In the genomic region with DNA sequence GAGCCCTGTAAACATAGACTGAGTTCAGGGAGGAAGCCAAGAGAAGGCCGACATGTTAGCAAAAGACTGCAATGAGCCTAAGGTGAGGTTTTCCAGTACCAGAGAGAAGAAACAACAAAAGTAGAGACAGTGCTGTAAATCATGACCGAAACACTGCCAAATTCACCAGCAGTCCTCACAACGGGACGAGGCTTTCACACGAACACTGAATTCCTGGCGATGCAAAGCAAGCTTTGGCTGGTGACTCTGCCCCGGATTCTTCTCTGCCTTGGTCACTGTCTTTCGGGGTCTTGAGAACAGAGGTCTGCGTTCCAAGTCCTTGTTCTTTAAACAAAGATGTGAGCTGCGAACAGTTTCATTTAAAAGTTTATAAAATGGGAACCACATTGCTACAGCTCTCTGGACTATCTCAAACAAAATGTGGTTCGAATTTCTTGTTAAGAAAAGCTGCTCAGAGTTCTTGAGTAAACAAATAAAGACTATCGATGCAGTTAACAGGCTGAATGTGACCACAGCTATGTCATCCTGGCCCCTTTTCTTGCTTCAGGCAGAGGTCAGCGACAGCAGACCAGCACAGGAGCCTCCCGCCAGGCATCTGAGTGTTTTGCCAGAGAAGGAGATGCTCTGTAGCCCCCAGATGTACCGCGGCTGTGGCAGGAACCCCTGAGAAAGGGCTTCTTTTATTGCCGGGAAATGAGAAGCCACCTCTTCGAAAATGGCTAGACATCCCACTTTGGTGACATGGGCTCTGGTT, we compare ENCODE assay signal across 13 mouse cellular contexts. TPM values are rescaled to one million over a fixed set of nuclear protein-coding genes. Genes with fewer than 3 reads are reported as not detected.
A peak's percentile ranks its signal among the peaks of the same experiment; 100 is the strongest.
DNase-seq lines count a peak whose midpoint lies in the region; ATAC-seq lines count a peak whose summit lies in the region.
"Had no signal": no experiment of that assay in that cellular context is flagged by ENCODE, and none has a peak within 500 bp of the region (broad histone marks: within the 10 kb centered on the region; RNA-seq: fewer than 3 reads in every experiment).

No protein-coding gene starts in this region.

- no peak overlapping the region for H3K4me2 ChIP-seq in intestine, embryonic 14.5 days (ENCODE audit: low read length)
- H3K4me2 ChIP-seq in stomach, embryonic 15.5 days: no peak overlapping the region
- H3K4me2 ChIP-seq: hindbrain, embryonic 13.5 days had no signal

- peaks cover 17% of the 10 kb centered on the region for H3K4me1 ChIP-seq in intestine, embryonic 14.5 days (replicated peaks; ENCODE audit: control insufficient read depth, insufficient read depth, low read length)
- peaks cover 11% of the 10 kb centered on the region; the same call in 1 of the 2 replicates for H3K4me1 ChIP-seq in stomach, embryonic 15.5 days

- WGBS in intestine, embryonic 14.5 days: 19% methylated on average over 18 of the region's 18 CpGs
- 39% methylated on average over 18 of the region's 18 CpGs for WGBS in stomach, embryonic 15.5 days

- no peaks in the 10 kb centered on the region for H3K9me3 ChIP-seq in intestine, embryonic 14.5 days (ENCODE audit: control insufficient read depth, low read length)
- H3K9me3 ChIP-seq in stomach, embryonic 15.5 days: no peaks in the 10 kb centered on the region
- H3K9me3 ChIP-seq: hindbrain, embryonic 13.5 days had no signal

- H3K36me3 ChIP-seq in intestine, embryonic 14.5 days (ENCODE audit: control insufficient read depth, insufficient read depth, low read length): no peaks in the 10 kb centered on the region
- H3K36me3 ChIP-seq in stomach, embryonic 15.5 days: no peaks in the 10 kb centered on the region
- H3K36me3 ChIP-seq: hindbrain, embryonic 13.5 days had no signal

- H3K27me3 ChIP-seq in intestine, embryonic 14.5 days (replicated peaks; ENCODE audit: control insufficient read depth, insufficient read depth, low read length): no peaks in the 10 kb centered on the region
- no peaks in the 10 kb centered on the region for H3K27me3 ChIP-seq in stomach, embryonic 15.5 days (replicated peaks)
- H3K27me3 ChIP-seq: hindbrain, embryonic 13.5 days had no signal

- ATAC-seq in cerebellum, adult (ENCODE audit: insufficient number of reproducible peaks, low FRiP score, low TSS enrichment): no peak
- no peak for ATAC-seq in intestine, embryonic 14.5 days (replicated peaks; ENCODE audit: low FRiP score, low TSS enrichment, low read depth)
- no peak for ATAC-seq in stomach, embryonic 15.5 days (ENCODE audit: insufficient read depth, low FRiP score, low read depth)
- no peak for ATAC-seq in megakaryocyte-erythroid progenitor cell, adult 5-6 weeks (replicated peaks; ENCODE audit: low FRiP score, low TSS enrichment, poor library complexity, severe bottlenecking)
- ATAC-seq: forebrain, embryonic 14.5 days had no signal

- H3K9ac ChIP-seq in intestine, embryonic 14.5 days (ENCODE audit: low read length): no peak overlapping the region
- H3K9ac ChIP-seq in stomach, embryonic 15.5 days: no peak overlapping the region
- H3K9ac ChIP-seq: hindbrain, embryonic 13.5 days; liver, embryonic 14.5 days had no signal

- H3K27ac ChIP-seq in intestine, embryonic 14.5 days (ENCODE audit: low read depth): peak overlapping the region; percentile 47
- H3K27ac ChIP-seq in stomach, embryonic 15.5 days: peak overlapping the region; percentile 73
- H3K27ac ChIP-seq: hindbrain, embryonic 13.5 days; left cerebral cortex, adult 2 months; liver, embryonic 14.5 days had no signal

- H3K4me3 ChIP-seq in intestine, embryonic 14.5 days (ENCODE audit: low read depth, low read length): no peak overlapping the region
- H3K4me3 ChIP-seq in stomach, embryonic 15.5 days (replicated peaks): no peak overlapping the region
- H3K4me3 ChIP-seq: hindbrain, embryonic 13.5 days; left cerebral cortex, adult 2 months had no signal

- DNase-seq in cerebellum, postnatal 10 days: peak; percentile 27 to 31
- peak; percentile 68 for DNase-seq in lung, postnatal 10 days
- DNase-seq in lung, adult 18-20 months: no peak
- peak; percentile 58 for DNase-seq in intestine, embryonic 14.5 days (ENCODE audit: low spot score)
- no peak for DNase-seq in adrenal gland, postnatal 36 days
- DNase-seq: kidney, postnatal 14 days had no signal

RNA-seq across cellular contexts. Expression of a gene that starts 14.2 kb away (rescaled TPM):
- polyA plus RNA-seq in intestine, embryonic 14.5 days (2014; fragmentation: Nextera tagmentation; extraction: Ambion mirVana): 38.2 and 41.4 TPM in 2 replicates
- polyA plus RNA-seq in stomach, embryonic 15.5 days (2015; fragmentation: Nextera tagmentation; extraction: Ambion mirVana): 40.1 and 42.1 TPM in 2 replicates
- total RNA-seq in megakaryocyte-erythroid progenitor cell, adult 5-6 weeks (2014; fragmentation: Nextera tagmentation): 0.52 and 2.0 TPM in 2 replicates
- total RNA-seq in megakaryocyte-erythroid progenitor cell, adult 5-6 weeks (2017): 0.30 and 0.89 TPM in 2 replicates
- 10 to 100 TPM; 16.9 to 25.5 TPM for total RNA-seq in adrenal gland, postnatal 36 days (2021)

Comparison
In these comparisons a context has a peak if more than half of its experiments do, and no peak if none do; other contexts are left out.
1. DNase-seq: peak in cerebellum, postnatal 10 days (2 of 2), lung, postnatal 10 days (single experiment) and intestine, embryonic 14.5 days (single experiment); none in lung, adult 18-20 months (0 of 2) and adrenal gland, postnatal 36 days (0 of 2).
2. RNA of a gene that starts 14.2 kb away (total RNA-seq): 16.9 to 25.5 TPM in adrenal gland, postnatal 36 days; 0.30 to 2.0 TPM in megakaryocyte-erythroid progenitor cell, adult 5-6 weeks; every median in the first group is over 4 times any median in the second.